Mouse (Mus musculus) MEL-GATA-1-ER (cell line): ENCODE data around the gene Srsf4.

Experiments
- DNase-seq: peaks from one replicate; pipeline ENCODE4 v3.0.0-alpha.2; 2012; ENCODE audit warnings: low read depth; ENCODE audit errors: extremely low read depth

Gene Srsf4

DNA sequence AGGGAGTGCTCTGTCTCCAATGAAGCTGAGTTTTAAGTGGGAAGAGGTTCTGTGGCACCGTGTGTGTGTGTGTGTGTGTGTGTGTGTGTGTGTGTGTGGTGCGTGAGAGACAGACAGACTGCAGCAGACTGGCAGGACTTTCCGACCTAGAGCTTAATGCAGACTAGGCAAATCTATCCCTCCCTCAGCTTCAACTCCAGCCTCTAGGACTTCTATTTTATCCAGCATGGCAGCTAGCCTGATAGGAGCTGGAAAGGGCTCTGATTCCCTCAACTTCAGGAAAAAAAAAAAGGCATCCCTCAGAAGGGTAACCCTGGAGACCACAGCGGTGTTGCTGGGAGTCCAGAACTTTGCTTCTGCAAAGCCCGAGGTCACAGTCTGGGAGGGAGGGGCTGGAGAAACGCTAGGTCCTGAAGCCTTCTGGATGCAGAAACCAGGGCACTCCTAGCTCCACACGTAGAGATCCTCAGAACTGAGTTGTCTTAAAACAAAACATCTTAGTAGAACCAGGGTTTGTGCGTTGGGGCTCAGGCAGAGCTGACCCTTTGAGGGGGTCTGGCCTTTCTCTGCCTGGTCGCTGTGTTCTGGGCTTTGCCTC lies 40.7 kb downstream of the Srsf4 start:
- DNase-seq, result no peak

DNA sequence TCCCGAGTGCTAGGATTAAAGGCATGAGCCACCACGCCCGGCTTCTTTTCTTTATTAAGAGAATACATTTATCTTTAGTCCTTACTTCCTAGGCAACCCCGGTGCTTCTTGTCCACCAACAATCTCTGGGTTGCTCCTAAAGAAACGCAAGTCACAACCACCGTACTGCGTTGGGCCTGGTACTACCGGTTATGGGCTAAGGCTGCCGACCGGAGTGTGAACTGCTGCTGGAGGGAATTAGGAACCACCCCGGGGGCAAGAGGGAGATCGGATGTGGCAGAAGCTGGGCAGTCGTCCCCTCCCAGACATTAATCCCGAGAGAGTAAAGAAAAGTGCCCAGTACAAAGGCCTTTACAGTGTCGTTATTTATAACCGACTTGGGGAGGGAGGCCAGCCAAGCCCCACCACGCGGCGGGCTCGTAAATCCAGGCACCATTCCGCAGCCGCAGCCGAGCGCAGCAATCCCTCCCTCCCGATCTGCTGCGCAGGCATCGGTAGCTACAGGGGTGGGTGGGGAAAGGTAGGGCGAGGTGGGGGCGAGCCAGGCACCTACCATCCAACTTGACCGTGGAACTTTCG lies 41.6 kb downstream of the Srsf4 start:
- DNase-seq, result no peak

- no peak for DNase-seq
Observed at GRCm38 (mm10) chr4:131915821-131916328, 42.5 kb downstream of the Srsf4 start.

DNA sequence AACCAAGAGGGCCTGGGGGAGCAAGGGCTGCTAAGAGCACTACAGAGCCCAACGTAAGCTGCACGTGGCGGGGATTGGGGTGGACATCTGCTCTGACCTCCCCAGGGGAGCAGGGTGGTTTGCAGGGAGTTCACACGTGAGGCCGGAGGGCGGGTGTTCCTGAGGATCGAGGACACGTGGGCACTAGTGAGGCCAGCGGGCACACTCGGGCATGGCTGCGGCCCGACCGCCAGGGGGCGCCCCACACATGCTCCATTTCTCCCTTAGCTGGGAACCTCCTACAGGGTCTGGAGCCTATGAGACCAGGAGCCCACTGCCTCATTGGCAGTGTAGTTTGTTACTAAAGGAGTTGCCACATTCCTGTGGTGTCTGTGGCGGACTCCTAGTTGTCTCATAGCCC lies 43.0 kb downstream of the Srsf4 start:
- DNase-seq, result peak; percentile 39

- DNase-seq, result no peak
Observed at GRCm38 (mm10) chr4:131917010-131917555, 43.7 kb downstream of the Srsf4 start.

- no peak for DNase-seq
Observed at GRCm38 (mm10) chr4:131918026-131918533, 44.7 kb downstream of the Srsf4 start.

DNA sequence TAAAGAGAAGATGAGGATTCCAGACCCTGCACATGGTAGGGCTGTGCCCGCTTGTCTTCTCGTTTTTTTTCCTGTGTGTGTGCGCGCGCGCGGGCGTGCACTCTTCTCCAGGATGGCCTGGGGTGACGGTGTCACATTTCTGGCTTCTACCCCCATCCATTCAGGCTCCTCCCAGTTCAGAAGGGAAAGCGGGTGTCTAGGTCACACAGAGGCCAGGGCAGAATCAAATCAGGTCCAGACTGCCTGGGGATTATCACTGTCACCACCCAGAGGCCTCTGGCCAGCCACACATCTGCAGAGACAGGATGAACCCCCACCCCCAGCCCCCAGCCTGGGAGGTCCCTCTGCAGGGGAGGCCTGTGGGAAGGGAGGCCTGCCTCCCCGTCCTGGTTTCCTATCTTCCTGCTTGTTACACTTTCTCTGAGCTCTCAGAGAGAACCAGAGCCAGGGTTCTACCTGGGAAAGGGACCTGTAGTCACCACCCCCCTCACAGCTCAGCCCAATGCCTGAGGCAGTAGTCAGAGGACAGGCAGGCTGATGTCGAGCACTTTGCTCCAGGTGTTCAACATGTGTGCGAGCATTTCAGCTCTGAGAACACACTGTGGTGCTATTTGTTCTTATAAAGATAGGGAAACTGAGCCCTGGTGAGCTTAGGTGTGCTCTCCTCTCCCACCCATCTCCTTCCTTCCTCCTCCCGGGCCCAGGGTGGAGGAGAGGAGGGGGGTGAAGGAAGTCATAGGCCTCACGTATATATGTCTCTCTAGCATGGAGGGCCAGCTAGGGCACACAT lies 45.5 kb downstream of the Srsf4 start:
- no peak for DNase-seq

- DNase-seq, result no peak
Observed at GRCm38 (mm10) chr4:131919506-131920140, 46.2 kb downstream of the Srsf4 start.

DNA sequence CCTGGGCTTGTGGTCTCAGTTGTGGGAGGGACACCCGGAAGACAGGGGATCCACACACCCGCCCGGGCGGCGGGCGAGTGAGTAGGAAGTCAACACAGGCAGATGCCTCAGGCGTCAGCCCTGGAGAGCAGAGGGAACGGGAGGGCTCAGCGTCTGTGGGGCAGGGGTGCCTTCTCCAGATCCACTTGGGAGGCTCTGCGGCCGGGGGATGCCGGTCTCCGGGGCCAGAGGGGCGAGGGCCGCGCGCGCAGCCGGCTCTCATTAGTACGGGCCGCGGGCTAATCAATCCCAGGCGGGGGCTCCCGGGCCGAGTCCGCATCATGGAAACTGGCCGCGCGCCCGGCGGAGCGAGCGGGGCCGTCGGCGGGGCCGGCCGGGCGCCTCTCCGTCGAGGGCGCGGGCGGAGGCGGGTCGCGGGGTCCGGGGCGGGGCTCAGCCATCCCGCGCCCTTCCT lies 46.8 kb downstream of the Srsf4 start:
- DNase-seq, result no peak

DNA sequence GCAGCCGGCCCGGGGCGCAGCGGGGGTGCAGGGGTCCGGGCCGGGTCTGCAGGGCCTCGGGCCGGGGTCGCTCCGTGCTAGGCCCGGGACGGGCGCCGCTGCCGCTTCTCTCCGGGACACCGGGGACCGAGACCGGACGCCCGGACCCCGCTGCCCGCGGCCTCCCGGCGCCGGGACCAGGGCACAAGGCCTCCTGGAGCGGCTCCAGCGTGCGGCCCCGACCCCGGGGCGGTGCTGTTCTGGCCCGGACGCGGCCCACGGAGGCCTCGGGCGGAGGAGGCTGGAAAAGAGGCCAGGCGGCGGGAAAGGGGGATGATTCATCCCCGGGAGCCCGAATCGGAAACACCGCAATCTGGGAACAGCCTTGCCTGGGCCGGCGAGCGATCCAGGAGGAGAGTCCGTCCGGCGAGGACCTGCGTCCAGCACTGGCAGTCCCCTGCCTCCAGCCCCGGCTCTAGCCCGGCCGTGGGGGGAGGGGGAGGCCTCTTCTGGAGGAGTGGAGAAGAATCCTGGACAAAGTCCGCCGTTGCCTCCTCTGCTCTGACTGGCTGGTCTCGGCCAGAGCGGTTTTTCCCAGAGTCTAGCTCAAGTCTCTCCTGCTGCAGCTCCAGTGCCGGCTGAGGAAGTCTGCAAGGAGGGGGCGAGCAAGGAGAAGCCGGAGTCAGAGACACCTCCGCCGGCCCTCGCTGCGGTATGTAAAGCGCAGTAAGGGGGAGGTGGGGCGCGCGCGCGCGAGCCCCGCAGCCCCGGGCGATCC lies 47.4 kb downstream of the Srsf4 start:
- DNase-seq, result no peak

DNA sequence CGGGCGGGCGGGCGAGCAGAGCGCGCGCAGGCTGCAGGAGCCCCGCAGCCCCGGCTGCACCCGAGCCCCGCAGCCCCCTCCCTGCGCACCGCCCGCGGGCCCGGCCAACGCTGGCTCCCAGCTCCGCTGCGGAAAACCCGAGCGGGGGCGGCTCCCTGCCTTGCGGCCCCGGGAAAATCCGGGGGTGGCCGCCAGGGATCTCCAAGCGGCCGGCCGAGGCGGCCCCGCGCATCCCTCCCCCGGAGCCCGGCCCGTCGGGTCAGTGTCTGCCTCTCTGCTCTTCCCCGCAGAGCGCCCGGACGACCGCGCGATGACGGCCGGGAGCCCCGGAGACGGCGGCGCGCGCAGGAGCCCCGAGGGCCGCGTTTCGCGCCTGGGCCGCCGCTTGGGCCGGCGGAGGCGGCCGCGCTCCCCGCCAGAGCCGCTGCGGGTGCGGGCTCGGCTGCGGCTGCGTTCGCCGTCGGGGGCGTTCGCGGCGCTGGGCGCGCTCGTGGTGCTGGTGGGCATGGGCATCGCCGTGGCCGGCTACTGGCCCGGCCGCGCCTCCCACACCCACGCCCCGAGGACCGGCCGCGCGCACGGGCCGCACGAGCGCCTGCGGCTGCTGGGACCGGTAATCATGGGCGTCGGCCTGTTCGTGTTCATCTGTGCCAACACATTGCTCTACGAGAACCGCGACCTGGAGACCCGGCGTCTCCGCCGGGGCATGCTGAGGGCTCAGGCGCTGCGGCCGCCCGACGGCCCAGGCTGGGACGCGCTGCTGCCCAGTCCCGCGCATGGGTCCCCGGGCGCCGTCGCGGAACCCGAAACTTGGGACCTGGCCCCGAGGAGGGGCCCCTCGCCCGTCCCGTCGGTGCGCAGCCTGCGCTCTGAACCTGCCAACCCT lies 48.3 kb downstream of the Srsf4 start, which contains the start of gene Tmem200b:
TSS of gene Tmem200b (plus strand) at position 311 of the 886 bp plus-strand sequence.
- no peak for DNase-seq

DNA sequence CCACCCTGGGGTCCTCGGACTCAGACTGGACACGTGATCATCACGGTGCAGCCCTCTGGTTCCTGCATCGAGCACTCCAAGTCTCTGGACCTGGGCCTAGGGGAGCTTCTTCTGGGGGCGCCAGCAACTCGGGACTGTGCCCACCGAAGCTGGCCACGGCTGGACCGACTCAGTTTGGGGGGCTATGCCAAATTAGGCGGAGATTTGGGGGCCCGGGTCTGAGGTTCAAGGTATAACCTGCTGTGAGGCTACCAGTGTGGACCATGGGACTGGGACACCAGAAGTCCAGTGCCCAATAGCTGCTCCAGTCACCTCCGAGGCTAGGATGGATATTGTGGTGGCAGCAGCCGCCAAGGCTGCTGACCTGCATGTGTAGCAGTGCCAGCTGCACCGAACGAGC lies 49.0 kb downstream of the Srsf4 start:
- no peak for DNase-seq

GRCm38 (mm10) chr4:131924096-131924810 lies 50.8 kb downstream of the Srsf4 start:
- no peak for DNase-seq

DNA sequence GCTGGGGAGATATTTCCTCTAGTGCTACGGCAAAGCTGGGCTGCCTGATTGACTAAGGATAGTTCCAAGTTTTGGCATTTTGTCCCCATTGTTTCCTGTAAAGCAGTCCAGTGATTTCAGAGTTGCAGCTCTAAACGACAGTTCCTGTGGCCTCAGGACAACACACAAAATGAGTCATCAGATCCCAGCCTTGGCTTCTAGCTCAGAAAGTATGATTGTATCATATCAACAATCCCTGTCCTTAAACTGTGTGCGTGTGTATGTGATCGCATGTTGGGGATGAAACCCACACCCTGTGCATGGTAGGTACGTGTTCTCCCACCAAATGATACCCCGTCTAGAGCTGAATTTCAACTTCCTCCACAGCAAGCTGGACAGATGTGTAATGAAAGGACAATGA lies 55.7 kb downstream of the Srsf4 start:
- DNase-seq, result no peak

DNA sequence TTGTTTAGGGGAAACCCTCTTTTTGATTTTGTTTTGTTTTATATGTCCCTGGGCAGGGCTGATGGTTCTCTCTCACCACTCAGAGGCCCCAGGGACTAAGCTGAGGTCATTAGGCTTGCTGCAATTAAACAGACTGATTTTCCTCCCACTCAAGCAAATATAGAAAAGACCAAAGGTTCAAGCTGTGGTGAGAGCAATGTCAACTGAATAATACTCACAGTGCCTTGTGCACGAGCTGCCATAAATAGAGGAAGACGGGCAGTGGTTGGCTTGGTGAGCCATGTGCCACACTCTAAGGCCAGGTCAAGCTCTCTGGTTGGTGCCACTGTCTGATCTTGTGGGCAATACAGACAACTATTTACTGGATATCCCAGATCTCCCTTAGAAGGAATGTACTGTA lies 66.0 kb downstream of the Srsf4 start:
- DNase-seq, result no peak

GRCm38 (mm10) chr4:131940846-131941245 lies 67.4 kb downstream of the Srsf4 start:
- no peak for DNase-seq

- no peak for DNase-seq
Observed at GRCm38 (mm10) chr4:131947848-131948247, 74.4 kb downstream of the Srsf4 start.

- no peak for DNase-seq
Observed at GRCm38 (mm10) chr4:131949903-131950302, 76.5 kb downstream of the Srsf4 start.

DNA sequence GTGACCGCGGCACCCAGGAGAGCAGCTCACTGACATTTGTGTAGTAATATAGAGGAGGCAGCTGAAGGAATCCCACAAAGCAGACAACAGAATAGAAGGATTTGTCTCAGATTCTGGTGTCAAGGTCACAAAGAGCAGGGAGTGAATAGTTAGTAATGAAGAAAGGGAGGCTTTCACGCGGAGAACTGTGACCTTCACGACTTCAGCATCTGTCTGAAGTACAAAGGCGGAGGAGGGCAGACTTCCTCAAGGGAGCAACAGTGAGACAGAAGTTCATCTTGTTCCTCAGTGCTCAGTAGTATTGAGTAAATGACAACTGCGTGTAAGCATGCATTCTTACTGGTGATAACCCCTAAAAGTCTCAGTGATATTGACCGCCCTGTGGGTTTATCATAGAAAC lies 77.2 kb downstream of the Srsf4 start:
- no peak for DNase-seq
